Mouse (Mus musculus) CD4-positive naive resting alpha-beta T cell, adult 57 days (primary cell): ENCODE results near the gene Gm7579. TPM values are rescaled to one million over a fixed set of nuclear protein-coding genes. Genes with fewer than 3 reads are reported as not detected.

Experiments
- total RNA-seq: library from RNA; stranded (reverse); gene quantifications from one replicate; pipeline ENCODE4 v1.2.4, GENCODE M21; 2023

The Gm7579 gene
- total RNA-seq, result not detected

GRCm38 (mm10) chr7:142211559-142211958, at the start of gene Gm7579:
Gene Gm7579, plus strand, starts transcription at chr7:142211859.

GRCm38 (mm10) chr7:142165639-142166038, 46.0 kb upstream of the Gm7579 start, which contains the start of gene Gm4553:
Gene Gm4553, minus strand, starts transcription at chr7:142165739.

GRCm38 (mm10) chr7:142175905-142176304, 35.8 kb upstream of the Gm7579 start, which contains the start of gene Krtap5-2:
Gene Krtap5-2, minus strand, starts transcription at chr7:142176005.

GRCm38 (mm10) chr7:142190289-142190688, 21.4 kb upstream of the Gm7579 start, which contains the start of gene Gm10153:
Gene Gm10153, minus strand, starts transcription at chr7:142190389.

GRCm38 (mm10) chr7:142201064-142201463, 10.6 kb upstream of the Gm7579 start, which contains the start of gene Krtap5-3:
Gene Krtap5-3, plus strand, starts transcription at chr7:142201364.

DNA sequence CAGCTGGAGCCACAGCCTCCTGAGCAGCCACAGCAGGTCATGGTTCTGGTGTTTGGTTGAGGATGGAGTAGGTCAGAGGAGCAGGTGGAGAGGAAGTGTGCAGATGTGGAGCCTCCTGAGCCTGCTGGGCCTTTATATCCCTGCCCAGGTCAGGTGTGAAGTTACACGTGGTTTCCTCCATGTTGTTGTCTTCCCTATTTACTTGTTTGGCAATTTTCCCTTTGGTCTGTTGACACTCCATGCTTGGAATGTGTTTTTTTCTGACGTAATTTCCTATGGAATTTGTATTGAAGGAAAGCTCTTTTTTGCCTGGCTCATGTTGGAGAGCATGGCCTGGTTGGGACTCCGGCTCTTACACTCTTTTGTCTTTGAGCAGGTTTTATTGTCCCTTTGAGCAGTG, 18.2 kb downstream of the Gm7579 start, which contains the start of gene Krtap5-5:
TSS of gene Krtap5-5 (minus strand) at position 101 of the 400 bp plus-strand sequence.

GRCm38 (mm10) chr7:142240978-142241377, 29.3 kb downstream of the Gm7579 start, which contains the start of gene Gm40460:
Gene Gm40460, minus strand, starts transcription at chr7:142241078.

GRCm38 (mm10) chr7:142258254-142258653, 46.6 kb downstream of the Gm7579 start, which contains the start of gene Gm2431:
Gene Gm2431, minus strand, starts transcription at chr7:142258354.

Other genes with a start within 250 kb of the Gm7579 start
- gene Mob2, start 150.8 kb upstream of the Gm7579 start, total RNA-seq, result 59.4 TPM
- 5.1 TPM for gene Dusp8, start 116.0 kb upstream of the Gm7579 start, total RNA-seq
- gene Gm45618, start 91.1 kb upstream of the Gm7579 start, total RNA-seq, result not detected
- not detected for gene Gm39115, start 75.8 kb upstream of the Gm7579 start, total RNA-seq
- not detected for gene Gm45337, start 67.3 kb upstream of the Gm7579 start, total RNA-seq
- gene Gm29735, start 54.7 kb upstream of the Gm7579 start, total RNA-seq, result not detected
- not detected for gene Gm4553, start 46.1 kb upstream of the Gm7579 start, total RNA-seq
- not detected for gene Krtap5-2, start 35.9 kb upstream of the Gm7579 start, total RNA-seq
- gene Gm10153, start 21.5 kb upstream of the Gm7579 start, total RNA-seq, result not detected
- gene Krtap5-3, start 10.5 kb upstream of the Gm7579 start, total RNA-seq, result not detected
- not detected for gene Krtap5-5, start 18.1 kb downstream of the Gm7579 start, total RNA-seq
- gene Gm40460, start 29.2 kb downstream of the Gm7579 start, total RNA-seq, result not detected
- not detected for gene Gm2431, start 46.5 kb downstream of the Gm7579 start, total RNA-seq
- gene Gm4559, start 62.5 kb downstream of the Gm7579 start, total RNA-seq, result not detected
- not detected for gene Krtap5-1, start 85.3 kb downstream of the Gm7579 start, total RNA-seq
- not detected for gene Krtap5-4, start 91.7 kb downstream of the Gm7579 start, total RNA-seq
- 6.4 TPM for gene Ifitm10, start 161.9 kb downstream of the Gm7579 start, total RNA-seq
- 0.83 TPM for gene Gm49369, start 170.8 kb downstream of the Gm7579 start, total RNA-seq
- 233 TPM for gene Ctsd, start 176.2 kb downstream of the Gm7579 start, total RNA-seq
- gene Syt8, start 223.0 kb downstream of the Gm7579 start, total RNA-seq, result not detected
- not detected for gene Tnni2, start 229.9 kb downstream of the Gm7579 start, total RNA-seq
- 603 TPM for gene Lsp1, start 248.9 kb downstream of the Gm7579 start, total RNA-seq